Mouse (Mus musculus) liver, embryonic 14.5 days (tissue): ENCODE data around the gene Gpr31b.

Source experiments
- CTCF ChIP-seq: IDR thresholded peaks from 2 replicates; pipeline ENCODE4 v1.5.1; 2016; ENCODE audit warnings: antibody characterized with exemption, low read depth, control low read depth
- EP300 ChIP-seq: IDR thresholded peaks from 2 replicates; pipeline ENCODE4 v1.6.1; 2016; ENCODE audit warnings: antibody characterized with exemption, low read depth

DNA sequence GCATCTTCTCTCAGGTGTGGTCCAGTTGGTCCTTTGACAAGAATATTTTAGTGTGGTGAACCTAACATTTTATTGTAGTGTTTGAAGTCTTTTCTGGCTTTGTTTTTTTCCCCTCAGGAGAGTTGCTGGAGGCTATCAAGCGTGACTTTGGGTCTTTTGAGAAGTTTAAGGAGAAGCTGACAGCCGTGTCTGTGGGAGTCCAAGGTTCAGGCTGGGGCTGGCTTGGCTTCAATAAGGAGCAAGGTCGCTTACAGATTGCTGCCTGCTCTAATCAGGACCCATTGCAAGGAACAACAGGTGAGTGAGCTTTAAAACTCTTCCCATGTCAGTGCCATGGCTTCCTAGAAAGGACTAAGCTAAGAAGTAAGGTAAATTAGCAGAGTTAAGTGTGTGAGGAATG, 38.8 kb downstream of the Gpr31b start:
- TF ChIP-seq CTCF (no peak), EP300 (no peak)
